Mouse (Mus musculus): ENCODE data around the gene Plac1.

The Plac1 gene

GRCm38 (mm10) chrX:53049196-53049595 is 190.7 kb downstream of the Plac1 start:
- no peak for TF ChIP-seq GATA4 (IDR thresholded peaks at IDR 0.05; ENCODE audit: insufficient replicate concordance, low read length)

DNA sequence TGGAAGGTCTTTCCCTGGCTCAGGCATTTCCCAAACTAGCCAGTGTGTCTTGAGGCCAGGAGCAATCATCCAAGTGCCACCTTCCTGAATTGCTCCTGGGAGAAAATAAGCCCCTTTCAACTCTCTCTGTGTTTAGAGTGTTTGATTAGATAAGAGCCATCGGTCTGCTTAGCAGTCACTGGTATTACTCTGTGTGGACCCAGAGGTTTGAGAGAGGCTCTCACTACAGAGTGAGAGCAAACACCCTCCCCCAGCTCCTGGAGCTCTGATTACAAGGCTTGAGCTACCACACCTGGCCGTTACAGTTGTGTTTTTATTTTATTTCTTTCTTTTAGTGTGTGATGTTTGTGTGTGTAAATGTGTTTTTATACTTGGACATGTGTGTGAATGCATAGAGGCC is 193.0 kb downstream of the Plac1 start:
- no peak for TF ChIP-seq GATA4 (IDR thresholded peaks at IDR 0.05; ENCODE audit: insufficient replicate concordance, low read length)

DNA sequence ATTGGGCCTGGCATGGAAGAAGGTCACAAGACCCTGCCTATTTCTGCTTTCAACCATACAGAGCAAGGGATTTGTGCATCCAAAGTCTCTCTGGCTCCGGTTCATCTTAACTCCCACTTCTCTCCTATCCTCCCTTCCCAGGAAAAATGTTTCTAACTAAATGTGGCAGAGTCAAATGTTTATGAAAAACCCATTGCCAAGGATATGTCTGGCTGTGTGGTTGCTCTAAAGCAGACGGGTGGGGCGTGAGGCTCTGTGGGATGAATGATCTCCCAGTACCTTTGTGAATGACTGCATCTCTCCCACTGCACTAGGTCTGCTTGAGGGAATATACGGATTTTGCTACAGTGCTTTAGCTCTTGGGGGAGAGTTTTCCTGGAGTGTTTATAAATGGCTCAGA is 193.9 kb downstream of the Plac1 start:
- TF ChIP-seq GATA4 (IDR thresholded peaks at IDR 0.05; ENCODE audit: insufficient replicate concordance, low read length), result no peak

DNA sequence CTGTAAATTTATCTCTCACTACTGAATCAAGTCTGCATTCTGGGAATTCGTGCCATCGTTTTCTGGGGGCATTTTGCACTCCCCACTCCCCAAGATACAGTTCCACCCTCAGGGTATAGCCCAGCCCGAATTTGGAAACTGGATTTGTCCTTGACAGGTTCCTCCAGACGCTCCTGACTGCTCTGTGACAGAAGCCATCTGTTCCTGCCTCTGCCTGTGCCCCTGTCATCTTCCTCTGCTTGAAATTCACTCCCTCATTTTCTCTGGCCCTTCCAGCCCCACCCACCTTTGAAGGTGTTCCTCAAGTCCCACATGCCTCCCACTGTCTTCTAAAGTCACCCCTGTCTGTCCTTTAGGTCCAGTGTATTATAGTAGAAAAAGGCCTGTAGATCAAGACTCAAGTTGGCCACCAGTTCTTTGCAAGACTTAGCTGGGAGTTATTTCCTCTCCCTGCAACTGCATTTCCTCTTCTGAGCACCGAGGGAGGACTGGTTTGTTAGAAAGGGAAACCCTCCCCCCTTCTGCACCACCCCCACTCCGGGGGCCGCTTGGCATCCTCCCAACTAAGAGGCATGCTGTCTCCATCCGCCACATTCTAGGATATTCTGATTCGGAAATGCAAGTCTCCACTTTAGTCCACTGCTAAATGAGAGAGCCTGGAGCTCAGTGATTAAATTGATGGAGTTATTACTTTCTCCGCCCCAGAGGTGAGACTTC is 194.6 kb downstream of the Plac1 start:
- TF ChIP-seq GATA4 (IDR thresholded peaks at IDR 0.05; ENCODE audit: insufficient replicate concordance, low read length), result no peak; the same call in 1 of the 2 replicates

DNA sequence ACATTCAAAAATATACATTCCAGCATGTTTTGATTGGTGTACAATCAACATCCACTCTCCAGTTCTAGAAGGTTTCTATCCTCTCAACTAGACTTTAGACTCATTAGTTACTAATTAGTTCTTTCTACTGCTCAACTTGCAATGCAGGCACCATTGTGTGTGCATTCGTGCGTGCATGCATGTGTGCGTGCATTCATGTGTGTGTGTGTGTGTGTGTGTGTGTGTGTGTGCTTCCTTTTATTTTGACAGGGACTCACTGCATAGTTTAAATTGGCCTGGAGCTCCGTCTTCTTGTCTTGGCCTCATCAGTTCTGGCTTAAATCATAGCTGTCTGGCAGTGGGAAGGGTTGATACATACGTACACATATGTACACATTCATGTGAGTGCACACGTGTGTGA is 198.9 kb downstream of the Plac1 start:
- TF ChIP-seq GATA4 (IDR thresholded peaks at IDR 0.05; ENCODE audit: insufficient replicate concordance, low read length), result no peak

GRCm38 (mm10) chrX:53040138-53040537 is 199.8 kb downstream of the Plac1 start:
- no peak for TF ChIP-seq GATA4 (IDR thresholded peaks at IDR 0.05; ENCODE audit: insufficient replicate concordance, low read length)

DNA sequence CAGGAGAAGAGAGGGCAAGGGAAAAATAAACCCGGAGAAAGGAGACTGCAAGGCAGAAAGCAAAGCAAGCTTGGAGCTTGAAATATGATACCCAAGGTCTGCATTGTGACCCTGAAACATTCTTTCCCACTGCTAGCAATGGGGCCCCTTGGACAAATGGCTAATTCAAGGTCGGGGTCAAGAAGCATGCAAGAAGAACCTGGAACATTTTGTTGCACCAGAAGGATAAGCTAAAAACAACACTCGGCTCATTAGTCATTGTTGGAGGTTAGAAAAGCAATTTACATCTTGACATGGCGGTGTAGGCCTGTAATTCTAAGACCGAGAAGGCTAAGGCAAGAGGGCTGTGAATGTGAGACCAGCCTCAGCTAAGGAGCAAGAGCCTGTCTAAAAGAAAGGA is 200.3 kb downstream of the Plac1 start:
- TF ChIP-seq GATA4 (IDR thresholded peaks at IDR 0.05; ENCODE audit: insufficient replicate concordance, low read length), result no peak

DNA sequence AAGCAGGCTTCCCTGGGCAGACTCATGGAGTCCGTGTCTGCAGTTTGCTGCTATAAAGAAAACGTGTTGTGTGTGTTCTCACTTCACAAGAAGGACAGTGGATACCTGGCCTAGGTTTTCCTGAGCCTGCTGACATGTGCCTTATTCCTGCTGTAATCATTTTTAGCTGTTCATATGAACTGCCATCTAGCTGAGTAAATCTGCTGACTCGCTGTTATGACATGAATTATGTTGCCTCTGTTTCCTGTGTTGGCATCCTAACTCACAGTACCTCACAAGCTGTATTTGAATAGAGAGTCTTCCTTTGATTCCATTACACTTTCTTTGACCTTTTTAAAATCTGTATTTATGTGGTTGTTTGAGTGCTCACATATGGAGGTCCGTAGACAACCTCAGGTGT is 201.7 kb downstream of the Plac1 start:
- no peak for TF ChIP-seq GATA4 (IDR thresholded peaks at IDR 0.05; ENCODE audit: insufficient replicate concordance, low read length)

- no peak for TF ChIP-seq GATA4 (IDR thresholded peaks at IDR 0.05; ENCODE audit: insufficient replicate concordance, low read length)
Measured at GRCm38 (mm10) chrX:53029559-53029958, 210.4 kb downstream of the Plac1 start.

- no peak for TF ChIP-seq GATA4 (IDR thresholded peaks at IDR 0.05; ENCODE audit: insufficient replicate concordance, low read length)
Measured at GRCm38 (mm10) chrX:53025471-53026223, 214.3 kb downstream of the Plac1 start.

GRCm38 (mm10) chrX:53023021-53023420 is 216.9 kb downstream of the Plac1 start:
- TF ChIP-seq GATA4 (IDR thresholded peaks at IDR 0.05; ENCODE audit: insufficient replicate concordance, low read length), result no peak
